Mouse (Mus musculus): ENCODE data around the gene D10Jhu81e. TPM values are rescaled to one million over a fixed set of nuclear protein-coding genes. Genes with fewer than 3 reads are reported as not detected.

D10Jhu81e gene
- polyA plus RNA-seq, 1 experiment from 2014 or later: 34.5 TPM

GRCm38 (mm10) chr10:78182321-78182720 lies 12.7 kb upstream of the D10Jhu81e start:
- peaks cover 19% of the 10 kb centered on the region for H3K4me1 ChIP-seq
- no peak overlapping the region for H3K27ac ChIP-seq (replicated peaks)
- no peaks in the 10 kb centered on the region for H3K9me3 ChIP-seq (replicated peaks)
- no peak overlapping the region for H3K4me3 ChIP-seq (replicated peaks)
- no peaks in the 10 kb centered on the region for H3K27me3 ChIP-seq (replicated peaks)
- WGBS: 95% methylated on average over 17 of the region's 17 CpGs
- H3K4me2 ChIP-seq: no peak overlapping the region
- ATAC-seq (ENCODE audit: low FRiP score): no peak
- H3K9ac ChIP-seq (replicated peaks): no peak overlapping the region
- H3K36me3 ChIP-seq: peaks cover 58% of the 10 kb centered on the region

DNA sequence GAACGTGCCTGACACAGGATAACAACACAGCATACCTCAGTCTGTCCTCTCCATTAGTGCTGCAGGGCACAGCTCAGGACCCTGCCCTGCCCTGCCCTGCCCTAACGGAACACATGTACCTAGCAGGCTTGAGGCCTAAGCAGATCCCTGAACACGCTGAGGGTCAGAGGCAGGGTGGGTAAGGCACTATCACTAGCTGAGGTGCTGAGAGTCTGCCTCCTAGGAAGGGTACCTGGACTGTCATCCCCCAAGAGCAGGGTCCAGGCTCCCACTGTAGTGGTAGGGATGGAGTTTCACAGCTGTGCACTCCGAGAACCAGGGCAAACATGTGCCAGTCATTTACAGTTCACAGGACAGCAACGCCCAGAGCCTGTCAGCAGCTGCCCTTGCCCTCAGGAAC lies 4.9 kb upstream of the D10Jhu81e start:
- WGBS: 90% methylated on average over 5 of the region's 5 CpGs
- ATAC-seq (ENCODE audit: low FRiP score): no peak
- Histone ChIP-seq H3K27ac (replicated peaks) (no peak overlapping the region), H3K9ac (replicated peaks) (no peak overlapping the region), H3K27me3 (replicated peaks) (no peaks in the 10 kb centered on the region), H3K4me1 (peaks cover 8% of the 10 kb centered on the region), H3K9me3 (replicated peaks) (no peaks in the 10 kb centered on the region), H3K4me2 (no peak overlapping the region), H3K4me3 (replicated peaks) (no peak overlapping the region), H3K36me3 (peaks cover 89% of the 10 kb centered on the region)

DNA sequence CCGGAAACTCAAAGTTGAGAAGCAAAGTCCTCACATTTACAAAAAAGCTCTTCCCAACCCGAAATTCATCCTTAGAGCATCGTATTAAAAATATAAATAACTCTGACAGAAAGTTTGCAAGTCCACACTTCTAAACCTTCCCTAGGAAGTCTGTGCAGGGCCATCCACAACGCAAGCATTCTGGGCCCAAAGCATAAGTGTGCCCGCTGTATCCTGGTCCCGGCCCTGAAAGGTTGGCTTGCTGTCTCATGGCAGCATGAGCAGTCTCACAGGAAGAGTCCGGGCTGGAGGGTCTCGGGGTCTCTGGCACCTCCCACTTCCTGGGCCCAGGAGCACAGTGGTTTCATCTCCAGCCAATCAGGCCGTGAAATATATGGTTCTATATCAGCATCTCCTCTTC lies 2.0 kb upstream of the D10Jhu81e start:
- Histone ChIP-seq H3K9me3 (replicated peaks) (no peaks in the 10 kb centered on the region), H3K4me1 (peaks cover 32% of the 10 kb centered on the region), H3K4me3 (replicated peaks) (no peak overlapping the region), H3K27me3 (replicated peaks) (no peaks in the 10 kb centered on the region), H3K4me2 (no peak overlapping the region), H3K36me3 (peaks cover 73% of the 10 kb centered on the region), H3K27ac (replicated peaks) (no peak overlapping the region), H3K9ac (replicated peaks) (no peak overlapping the region)
- ATAC-seq (ENCODE audit: low FRiP score): no peak
- 93% methylated on average over 9 of the region's 9 CpGs for WGBS

DNA sequence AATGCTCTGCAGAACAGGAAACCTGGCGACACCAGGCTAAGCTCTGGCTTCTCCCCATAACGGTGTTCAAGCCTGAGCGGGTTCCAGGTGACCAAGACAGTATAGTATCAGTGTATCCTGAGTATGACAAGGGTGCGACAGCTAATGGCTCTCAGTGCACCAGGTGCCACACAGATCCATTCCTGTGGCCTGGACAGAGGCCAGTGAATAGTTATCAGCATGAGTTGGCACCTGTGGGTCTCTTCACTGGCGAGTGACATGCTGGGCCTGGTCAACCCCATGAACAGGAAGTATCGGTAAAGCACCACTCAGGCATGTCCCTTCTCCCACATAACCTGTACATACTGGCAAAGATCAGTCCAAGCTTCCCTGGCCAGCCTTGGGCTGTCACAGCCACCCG lies 1.5 kb upstream of the D10Jhu81e start:
- Histone ChIP-seq H3K36me3 (peaks cover 72% of the 10 kb centered on the region), H3K27ac (replicated peaks) (no peak overlapping the region), H3K9ac (replicated peaks) (no peak overlapping the region), H3K4me1 (peaks cover 34% of the 10 kb centered on the region), H3K4me3 (replicated peaks) (no peak overlapping the region), H3K4me2 (no peak overlapping the region), H3K9me3 (replicated peaks) (no peaks in the 10 kb centered on the region), H3K27me3 (replicated peaks) (no peaks in the 10 kb centered on the region)
- ATAC-seq (ENCODE audit: low FRiP score): no peak
- WGBS: 96% methylated on average over 7 of the region's 7 CpGs

GRCm38 (mm10) chr10:78170445-78170844 lies 863 bp upstream of the D10Jhu81e start:
- Histone ChIP-seq H3K4me2 (peak overlapping the region; percentile 85), H3K9ac (replicated peaks) (no peak overlapping the region), H3K4me1 (peaks cover 36% of the 10 kb centered on the region), H3K36me3 (peaks cover 72% of the 10 kb centered on the region), H3K4me3 (replicated peaks) (peak overlapping the region; percentile 90; the same call in 1 of the 2 replicates), H3K27ac (replicated peaks) (peak overlapping the region; percentile 86), H3K9me3 (replicated peaks) (no peaks in the 10 kb centered on the region), H3K27me3 (replicated peaks) (no peaks in the 10 kb centered on the region)
- no peak for ATAC-seq (ENCODE audit: low FRiP score)
- WGBS: 70% methylated on average over 2 of the region's 2 CpGs

GRCm38 (mm10) chr10:78168792-78169191 lies 790 bp downstream of the D10Jhu81e start:
- H3K27me3 ChIP-seq (replicated peaks): no peaks in the 10 kb centered on the region
- ATAC-seq (ENCODE audit: low FRiP score): no peak
- H3K27ac ChIP-seq (replicated peaks): peak overlapping the region; percentile 86; the same call in 1 of the 2 replicates
- peaks cover 68% of the 10 kb centered on the region for H3K36me3 ChIP-seq
- WGBS: 91% methylated on average over 11 of the region's 11 CpGs
- H3K4me2 ChIP-seq: peak overlapping the region; percentile 85
- peak overlapping the region; percentile 98 for H3K9ac ChIP-seq (replicated peaks)
- no peaks in the 10 kb centered on the region for H3K9me3 ChIP-seq (replicated peaks)
- H3K4me3 ChIP-seq (replicated peaks): peak overlapping the region; percentile 90
- peaks cover 39% of the 10 kb centered on the region for H3K4me1 ChIP-seq

GRCm38 (mm10) chr10:78167775-78168174 lies 1.8 kb downstream of the D10Jhu81e start:
- peaks cover 68% of the 10 kb centered on the region for H3K36me3 ChIP-seq

GRCm38 (mm10) chr10:78167333-78167732 lies 2.2 kb downstream of the D10Jhu81e start:
- Histone ChIP-seq H3K27me3 (replicated peaks) (no peaks in the 10 kb centered on the region), H3K4me3 (replicated peaks) (no peak overlapping the region), H3K27ac (replicated peaks) (no peak overlapping the region), H3K4me2 (no peak overlapping the region), H3K4me1 (peaks cover 39% of the 10 kb centered on the region), H3K9ac (replicated peaks) (no peak overlapping the region), H3K9me3 (replicated peaks) (no peaks in the 10 kb centered on the region), H3K36me3 (peaks cover 68% of the 10 kb centered on the region)
- 68% methylated on average over 7 of the region's 7 CpGs for WGBS
- no peak for ATAC-seq (ENCODE audit: low FRiP score)

More at GRCm38 (mm10) chr10:78167775-78168174, 1.8 kb downstream of the D10Jhu81e start:
- H3K4me1 ChIP-seq: peaks cover 39% of the 10 kb centered on the region
- no peaks in the 10 kb centered on the region for H3K9me3 ChIP-seq (replicated peaks)
- H3K27me3 ChIP-seq (replicated peaks): no peaks in the 10 kb centered on the region
- ATAC-seq (ENCODE audit: low FRiP score): no peak
- no peak overlapping the region for H3K27ac ChIP-seq (replicated peaks)
- no peak overlapping the region for H3K9ac ChIP-seq (replicated peaks)
- no peak overlapping the region for H3K4me3 ChIP-seq (replicated peaks)
- no peak overlapping the region for H3K4me2 ChIP-seq

DNA sequence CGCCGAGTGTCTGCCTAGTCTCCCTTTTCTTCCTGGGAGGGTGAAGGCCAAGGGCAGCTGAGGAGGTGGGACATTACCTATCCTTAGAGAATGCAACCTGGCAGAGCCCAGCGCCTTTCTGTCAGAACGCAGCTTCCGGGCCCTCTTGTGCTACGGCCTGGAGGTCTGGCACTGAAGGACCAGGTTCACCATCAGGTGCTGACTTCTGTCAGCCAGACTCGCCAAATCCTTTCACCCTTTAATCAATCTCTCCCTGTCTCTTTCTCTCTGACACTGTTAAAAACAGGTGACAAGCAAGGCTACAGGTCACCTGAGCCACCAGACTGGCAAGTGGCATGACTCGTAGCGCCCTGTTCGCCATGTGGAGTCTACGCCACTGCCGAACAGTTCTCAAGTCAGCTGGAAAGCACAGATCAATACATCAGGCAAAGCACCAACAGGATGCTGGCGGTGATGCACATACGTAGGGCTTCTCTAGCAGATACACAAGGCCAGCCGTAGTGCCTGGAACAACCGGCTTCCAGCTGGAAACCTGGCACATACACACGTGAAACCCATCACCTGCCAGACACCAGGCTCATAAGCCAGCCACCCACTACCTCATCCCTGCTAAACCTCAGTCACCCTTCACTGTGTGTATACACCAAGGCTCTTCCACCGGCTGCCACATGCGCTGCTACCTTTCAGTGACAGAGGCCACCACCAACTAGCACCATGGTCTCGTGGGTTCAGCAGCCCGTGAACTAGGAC lies 4.2 kb downstream of the D10Jhu81e start:
- Histone ChIP-seq H3K27me3 (replicated peaks) (no peaks in the 10 kb centered on the region), H3K36me3 (peaks cover 62% of the 10 kb centered on the region), H3K9ac (replicated peaks) (no peak overlapping the region), H3K4me1 (peaks cover 37% of the 10 kb centered on the region), H3K4me2 (no peak overlapping the region), H3K4me3 (replicated peaks) (no peak overlapping the region), H3K9me3 (replicated peaks) (no peaks in the 10 kb centered on the region), H3K27ac (replicated peaks) (no peak overlapping the region)
- no peak for ATAC-seq (ENCODE audit: low FRiP score)
- WGBS: 91% methylated on average over 21 of the region's 21 CpGs

GRCm38 (mm10) chr10:78164786-78165185 lies 4.8 kb downstream of the D10Jhu81e start:
- Histone ChIP-seq H3K9ac (replicated peaks) (no peak overlapping the region), H3K27me3 (replicated peaks) (no peaks in the 10 kb centered on the region), H3K36me3 (peaks cover 62% of the 10 kb centered on the region), H3K4me2 (no peak overlapping the region), H3K4me1 (peaks cover 33% of the 10 kb centered on the region), H3K9me3 (replicated peaks) (no peaks in the 10 kb centered on the region), H3K4me3 (replicated peaks) (no peak overlapping the region), H3K27ac (replicated peaks) (no peak overlapping the region)
- WGBS: 93% methylated on average over 12 of the region's 12 CpGs
- ATAC-seq (ENCODE audit: low FRiP score): no peak

DNA sequence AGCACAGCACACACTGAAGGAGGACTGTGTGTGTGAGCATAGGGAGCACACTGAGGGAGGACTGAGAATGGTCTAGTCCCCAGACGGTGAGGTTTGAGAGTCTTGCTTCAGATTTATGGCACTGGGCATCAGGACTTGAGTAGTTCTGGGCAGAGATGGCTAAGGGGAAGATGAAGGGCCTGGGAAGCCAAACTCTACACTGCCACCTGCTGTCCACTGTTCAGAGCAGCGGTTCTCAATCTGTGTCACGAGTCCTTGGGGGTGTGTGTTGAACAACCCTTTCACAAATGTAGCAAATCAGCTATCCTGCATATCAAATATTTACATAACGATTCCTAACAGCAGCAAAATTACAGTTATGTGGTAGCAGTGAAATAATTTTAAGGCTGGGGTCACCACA lies 5.7 kb downstream of the D10Jhu81e start:
- Histone ChIP-seq H3K9ac (replicated peaks) (no peak overlapping the region), H3K4me1 (peaks cover 36% of the 10 kb centered on the region), H3K27ac (replicated peaks) (no peak overlapping the region), H3K4me3 (replicated peaks) (no peak overlapping the region), H3K36me3 (peaks cover 62% of the 10 kb centered on the region), H3K27me3 (replicated peaks) (no peaks in the 10 kb centered on the region), H3K4me2 (no peak overlapping the region), H3K9me3 (replicated peaks) (no peaks in the 10 kb centered on the region)
- WGBS: 30% methylated on average over 4 of the region's 4 CpGs
- ATAC-seq (ENCODE audit: low FRiP score): no peak

- H3K9me3 ChIP-seq (replicated peaks): no peaks in the 10 kb centered on the region
- no peak overlapping the region for H3K9ac ChIP-seq (replicated peaks)
- H3K36me3 ChIP-seq: peaks cover 62% of the 10 kb centered on the region
- no peak overlapping the region for H3K4me2 ChIP-seq
- no peak for ATAC-seq (ENCODE audit: low FRiP score)
- peaks cover 29% of the 10 kb centered on the region for H3K4me1 ChIP-seq
- H3K27ac ChIP-seq (replicated peaks): no peak overlapping the region
- WGBS: 93% methylated on average over 9 of the region's 9 CpGs
- H3K27me3 ChIP-seq (replicated peaks): no peaks in the 10 kb centered on the region
- no peak overlapping the region for H3K4me3 ChIP-seq (replicated peaks)
These were observed 6.3 kb downstream of the D10Jhu81e start for GRCm38 (mm10) chr10:78163241-78163640.

All from neural tube, embryonic 15.5 days (tissue).